Mouse (Mus musculus) c-Kit-positive CD71-negative TER-119-negative erythroid progenitor cells, embryonic 14.5 days (primary cell): Measurements from ENCODE around the gene Lgr6.

Source experiments
- DNase-seq: peaks from one replicate; pipeline ENCODE4 v3.0.0-alpha.2; 2013; ENCODE audit warnings: low read depth

The Lgr6 gene

GRCm38 (mm10) chr1:134955050-134955636 lies 149.9 kb downstream of the Lgr6 start:
- no peak for DNase-seq

DNA sequence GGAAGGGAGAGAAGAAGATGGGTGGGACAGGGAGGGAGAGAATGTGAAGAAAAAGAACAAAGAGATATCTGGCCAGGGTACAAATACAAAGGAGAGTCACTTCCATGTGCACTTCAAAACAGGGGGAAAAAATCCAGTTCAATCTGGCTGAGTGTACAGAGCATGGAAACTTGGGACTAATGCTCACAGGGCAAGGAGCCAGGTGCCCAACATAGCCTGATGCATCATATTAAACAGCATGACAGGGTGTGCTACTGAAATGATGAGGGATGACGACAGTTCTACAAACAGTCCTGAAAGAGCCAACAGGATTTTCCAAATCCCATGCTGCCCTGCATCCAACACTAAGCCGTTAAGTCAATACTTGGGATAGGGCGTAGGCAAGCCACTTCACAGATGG lies 155.1 kb downstream of the Lgr6 start:
- DNase-seq, result no peak

DNA sequence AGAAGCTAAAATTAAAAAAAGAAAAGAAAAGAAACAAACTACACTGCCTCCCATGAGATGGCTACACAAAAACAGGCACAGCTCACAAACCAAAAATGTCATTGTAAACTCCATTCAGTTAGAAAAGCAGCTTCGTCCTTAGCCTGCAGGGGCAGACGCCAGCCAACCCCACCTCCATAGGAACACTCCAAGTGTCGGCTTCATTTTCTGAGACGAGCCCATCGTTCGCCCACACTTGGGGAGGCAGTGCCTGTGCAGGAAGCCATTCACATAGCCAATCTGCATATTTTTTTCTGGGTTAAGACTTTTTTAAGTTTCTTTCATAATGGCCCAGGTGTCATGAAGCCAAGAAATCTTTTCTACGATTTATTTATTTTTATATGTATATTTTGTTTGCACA lies 157.5 kb downstream of the Lgr6 start:
- no peak for DNase-seq

DNA sequence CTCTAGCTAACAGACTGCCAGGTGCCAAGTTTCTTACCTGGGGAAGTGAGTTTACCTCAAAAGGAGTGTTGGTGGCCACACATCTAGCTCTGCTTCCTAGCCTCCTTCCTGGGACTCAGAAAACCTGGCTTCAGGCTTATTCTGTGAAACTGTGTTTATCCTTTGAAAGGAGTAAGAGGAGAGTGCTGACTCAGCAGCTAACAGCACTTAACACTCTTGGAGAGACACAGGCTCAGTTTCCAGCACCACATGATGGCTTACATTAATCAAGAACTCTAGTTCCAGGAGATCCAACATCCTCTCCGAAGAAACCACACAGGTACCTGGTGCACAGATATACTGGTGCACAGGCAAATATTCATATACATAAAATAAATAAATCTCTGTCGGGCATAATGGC lies 162.2 kb downstream of the Lgr6 start:
- DNase-seq, result no peak

- DNase-seq, result no peak
Observed at GRCm38 (mm10) chr1:134940863-134941262, 164.2 kb downstream of the Lgr6 start.

- DNase-seq, result no peak
Observed at GRCm38 (mm10) chr1:134938233-134938632, 166.8 kb downstream of the Lgr6 start.

DNA sequence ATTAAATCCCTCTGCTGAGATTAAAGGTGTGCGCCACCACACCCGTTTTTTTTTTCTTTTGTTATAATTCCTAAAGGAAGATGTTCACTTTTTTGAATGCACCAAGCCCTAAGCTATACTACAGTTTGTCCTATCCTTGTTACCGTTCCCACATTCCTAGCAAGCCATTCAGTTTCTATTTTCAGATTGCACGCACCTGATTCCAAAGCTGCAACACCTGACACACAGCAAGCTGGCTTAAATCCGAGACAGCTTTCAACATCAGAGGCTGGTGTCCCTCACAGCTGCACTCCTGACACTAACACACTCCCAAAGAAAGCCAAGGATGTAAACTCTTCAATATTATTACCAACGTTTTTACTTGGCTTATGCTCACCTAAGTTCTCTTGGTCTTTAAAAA lies 168.7 kb downstream of the Lgr6 start:
- no peak for DNase-seq
